Mouse (Mus musculus) heart, adult 11 months (tissue): ENCODE data around the gene Gdap1l1.
"Not testable (repeated sequence)": the region's sequence is repeated elsewhere in the genome, so short reads cannot be mapped to it uniquely, and the experiment has no call there.

ENCODE experiments used
- DNase-seq: peaks from one replicate; pipeline ENCODE4 v3.0.0; 2022

The Gdap1l1 gene

DNA sequence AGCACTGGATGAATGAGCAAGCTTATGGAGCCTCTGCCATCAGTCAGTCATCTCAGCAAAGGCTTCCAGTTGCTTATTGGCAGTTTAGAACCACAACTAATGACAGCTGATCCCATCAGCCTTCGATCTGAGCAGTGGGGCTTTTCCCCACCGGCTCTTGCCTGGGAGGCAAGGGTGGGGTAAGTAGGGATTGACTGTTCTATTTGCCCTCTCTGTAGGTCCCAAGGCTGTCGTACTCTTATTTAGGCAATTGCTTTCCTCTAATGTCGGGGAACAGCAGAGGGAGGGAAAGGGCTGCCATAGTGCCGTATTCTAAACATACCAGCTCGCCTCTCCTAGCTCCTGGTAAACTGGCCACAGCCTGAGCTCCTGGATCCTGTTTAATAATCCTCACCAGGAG is 13.7 kb upstream of the Gdap1l1 start, which contains the start of gene Oser1:
Gene Oser1, minus strand, starts transcription at position 101 of the 400 bp plus-strand sequence.
- peak; percentile 74 for DNase-seq

DNA sequence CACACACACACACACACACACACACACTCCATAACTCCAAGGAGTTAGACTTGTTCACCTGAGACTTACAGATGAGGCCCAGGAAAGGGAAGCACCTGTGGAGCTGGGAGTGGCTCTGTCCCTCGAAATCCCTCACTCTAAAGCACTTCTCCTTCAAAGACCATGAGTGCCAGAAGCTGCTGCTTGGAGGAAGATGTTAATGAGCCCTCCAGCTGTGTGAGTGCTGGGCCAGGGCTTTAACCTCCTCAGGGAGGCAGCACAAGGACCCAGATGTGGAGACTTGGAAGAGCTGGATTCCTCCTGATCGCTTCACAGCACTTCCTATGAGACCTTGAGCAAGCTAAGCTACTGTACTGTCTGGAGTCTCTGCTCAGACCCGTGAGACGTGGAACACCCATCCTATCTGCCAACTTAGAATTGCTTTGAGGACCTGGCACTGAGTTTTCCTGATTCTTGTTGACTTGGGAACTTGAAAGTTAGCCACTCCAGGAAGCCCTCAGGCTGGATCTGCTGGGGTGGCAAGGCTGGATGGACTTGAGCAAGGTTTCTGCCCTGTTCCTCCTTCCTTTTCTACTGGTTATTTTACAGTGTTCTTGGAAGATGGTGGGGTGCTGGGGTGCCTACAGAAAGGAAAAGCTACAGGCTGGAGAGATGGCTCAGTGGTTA is 9.8 kb upstream of the Gdap1l1 start:
- DNase-seq: peak; percentile 93

DNA sequence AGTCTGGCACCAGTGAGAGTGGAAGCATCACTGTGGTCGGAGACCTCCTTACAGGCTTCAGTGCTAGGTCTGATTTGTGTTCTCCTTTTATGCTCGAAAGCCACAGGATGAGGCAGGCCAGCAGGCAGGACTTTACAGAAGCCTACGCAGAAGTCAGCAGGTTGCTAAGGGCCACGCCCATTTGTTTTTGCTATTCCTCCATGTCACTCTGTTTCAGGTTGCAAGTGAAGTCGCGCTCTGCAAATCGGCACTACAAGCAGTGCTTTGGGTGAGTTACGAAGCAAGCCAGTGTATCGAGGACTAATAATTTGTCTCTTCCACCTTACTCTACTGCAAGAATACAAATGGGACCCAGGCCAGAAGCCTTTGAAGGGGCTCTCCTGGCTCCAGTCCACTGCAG is 7.0 kb upstream of the Gdap1l1 start:
- no peak for DNase-seq

DNA sequence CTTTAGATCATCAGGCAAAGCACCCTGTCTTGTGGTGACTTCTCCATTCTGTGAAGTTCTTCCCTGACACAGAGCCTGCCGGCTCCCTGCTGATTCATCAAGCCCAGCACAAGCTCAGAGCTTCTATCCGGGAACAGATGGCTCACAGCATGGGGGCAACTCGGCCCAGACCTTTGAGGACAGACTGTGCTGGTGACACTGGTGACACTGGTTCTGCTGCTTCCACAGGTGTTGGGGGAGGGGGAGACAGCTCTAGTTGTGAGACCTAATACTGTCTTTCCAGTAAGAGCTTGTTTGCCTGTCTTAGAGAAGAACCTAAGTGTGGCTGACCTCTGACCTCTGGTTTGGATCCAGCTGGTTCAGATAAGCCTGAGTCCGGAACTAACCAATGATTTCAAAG is 4.3 kb upstream of the Gdap1l1 start:
- DNase-seq: no peak

DNA sequence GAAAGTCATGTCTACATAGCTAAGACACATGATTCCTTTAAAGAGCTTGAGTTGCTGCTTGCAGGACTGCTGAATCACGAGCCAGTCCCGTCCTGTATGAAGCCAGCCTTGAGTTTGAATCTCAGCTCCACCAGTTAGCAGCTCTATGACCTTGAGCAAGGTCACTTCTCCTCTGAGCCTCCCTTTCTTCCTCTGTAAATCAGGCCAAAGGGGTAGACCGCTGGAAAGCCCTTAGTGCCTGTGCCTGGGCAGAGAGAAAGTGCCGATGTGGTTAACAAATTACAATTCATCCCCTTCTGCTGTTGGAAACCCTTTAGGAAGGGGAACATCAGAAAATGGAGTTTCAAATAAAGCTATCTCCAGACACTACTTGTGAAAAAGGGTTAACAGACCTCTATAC is 476 bp upstream of the Gdap1l1 start:
- DNase-seq: no peak

DNA sequence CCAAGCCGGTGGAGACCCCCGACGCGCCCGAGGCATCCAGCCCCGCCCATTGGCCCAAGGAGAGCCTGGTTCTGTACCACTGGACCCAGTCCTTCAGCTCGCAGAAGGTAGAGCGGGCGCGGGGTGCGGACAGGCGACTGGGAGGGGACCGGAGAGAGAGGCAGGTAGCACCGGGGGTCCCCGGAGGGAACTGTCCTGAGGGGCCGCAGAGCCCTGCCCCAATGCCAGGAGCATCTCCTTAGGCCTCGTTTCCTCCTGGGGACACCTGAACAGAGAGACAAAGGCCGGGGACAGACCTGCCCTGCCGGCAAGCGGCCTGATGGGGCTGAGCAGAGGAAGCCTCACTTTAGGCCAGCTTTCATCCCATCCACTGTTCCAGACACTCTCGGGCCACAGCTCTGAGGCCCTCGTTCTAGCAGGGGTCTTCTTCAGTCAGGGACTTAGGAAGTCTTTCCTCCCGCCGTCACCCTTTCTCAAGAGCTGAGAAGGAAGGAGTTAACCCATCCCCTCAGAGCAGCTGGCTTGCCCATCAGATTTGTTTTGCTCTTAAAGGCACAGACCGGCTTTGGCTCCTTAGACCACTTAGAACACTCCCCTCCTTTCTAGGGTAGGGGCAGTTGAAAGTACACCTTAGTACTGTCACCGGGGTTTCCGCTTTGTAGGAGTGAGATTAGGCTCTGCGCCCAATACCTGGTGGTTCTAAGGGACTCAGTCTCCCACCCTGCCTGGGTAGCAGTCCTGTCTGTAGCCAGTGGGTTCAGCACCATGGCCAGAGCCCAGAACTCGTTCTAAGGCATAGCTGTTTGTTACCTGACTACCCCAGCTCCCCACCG is 559 bp downstream of the Gdap1l1 start:
- no peak for DNase-seq

DNA sequence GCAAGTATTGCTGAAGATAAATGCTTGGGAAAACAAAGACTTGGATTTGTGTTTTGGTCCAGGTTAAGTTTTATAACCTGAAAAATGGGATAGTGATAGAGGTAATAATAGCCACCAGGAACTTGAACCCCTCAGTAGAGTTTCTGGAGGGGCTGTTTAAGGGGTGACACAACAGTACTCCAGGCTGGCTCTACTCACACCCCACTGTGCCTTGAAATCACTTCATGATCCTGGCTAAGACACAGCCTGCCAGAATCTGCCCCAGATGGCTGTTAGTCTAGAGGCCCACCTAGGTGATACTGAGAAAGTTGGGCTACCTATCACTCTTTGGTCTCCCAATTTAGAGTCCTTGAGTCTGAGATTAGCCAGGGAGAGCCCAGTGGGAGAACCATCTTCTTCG is 1.2 kb downstream of the Gdap1l1 start:
- DNase-seq: no peak

DNA sequence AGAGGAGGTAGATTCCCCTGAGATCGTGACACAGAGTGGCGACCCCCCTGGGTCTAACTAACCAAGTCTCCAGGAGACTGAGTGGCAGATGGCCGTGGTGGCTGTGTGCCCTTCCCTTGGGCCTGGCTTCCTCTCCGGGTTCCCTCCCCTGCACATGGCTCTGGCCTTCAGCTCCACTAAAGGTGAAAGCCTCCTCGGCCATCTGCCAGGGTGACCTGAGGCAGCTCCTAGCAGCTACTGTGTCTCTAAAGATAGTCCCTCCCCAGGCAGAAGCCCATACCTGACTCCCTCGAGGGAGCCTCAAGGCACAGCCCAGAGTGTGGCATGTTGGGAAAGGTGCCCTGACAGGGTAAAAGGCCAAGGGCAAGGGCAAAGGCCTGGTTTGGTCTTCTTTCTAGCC is 5.3 kb downstream of the Gdap1l1 start:
- DNase-seq: peak; percentile 97

DNA sequence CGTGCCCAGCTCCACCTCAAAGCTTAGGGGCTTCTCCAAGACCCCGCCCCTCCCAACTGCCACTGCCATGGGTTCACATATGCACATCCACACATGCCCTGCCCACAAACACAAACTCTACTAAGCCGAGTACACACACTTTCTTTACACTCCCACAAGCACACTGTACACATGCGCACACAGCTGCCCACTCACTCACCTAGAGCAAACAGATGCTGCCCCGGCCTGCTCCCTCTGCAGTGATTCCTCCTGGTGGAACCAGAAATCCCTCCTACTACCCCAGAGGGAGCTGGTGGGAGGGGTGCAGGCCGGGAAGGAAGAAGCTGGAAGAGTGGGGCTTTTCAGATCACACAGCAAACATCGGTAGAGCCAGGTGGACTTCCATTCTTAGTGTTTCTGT is 5.7 kb downstream of the Gdap1l1 start:
- DNase-seq: no peak

DNA sequence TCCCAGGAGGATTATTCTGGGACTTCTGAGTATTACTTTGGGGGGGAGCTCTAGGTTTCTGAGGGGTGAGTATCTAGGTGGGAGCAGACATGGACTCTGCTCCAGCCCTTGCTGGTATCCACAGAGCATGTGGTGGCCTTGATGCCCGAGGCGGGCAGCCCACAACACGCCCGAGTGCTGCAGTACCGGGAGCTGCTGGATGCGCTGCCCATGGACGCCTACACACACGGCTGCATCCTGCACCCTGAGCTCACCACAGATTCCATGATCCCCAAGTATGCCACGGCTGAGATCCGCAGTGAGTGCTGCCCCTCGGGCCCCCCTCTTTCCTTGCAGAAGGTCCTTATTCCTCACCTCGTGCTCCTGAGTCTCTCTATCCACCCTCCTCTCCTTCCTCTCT is 9.1 kb downstream of the Gdap1l1 start:
- DNase-seq: no peak

DNA sequence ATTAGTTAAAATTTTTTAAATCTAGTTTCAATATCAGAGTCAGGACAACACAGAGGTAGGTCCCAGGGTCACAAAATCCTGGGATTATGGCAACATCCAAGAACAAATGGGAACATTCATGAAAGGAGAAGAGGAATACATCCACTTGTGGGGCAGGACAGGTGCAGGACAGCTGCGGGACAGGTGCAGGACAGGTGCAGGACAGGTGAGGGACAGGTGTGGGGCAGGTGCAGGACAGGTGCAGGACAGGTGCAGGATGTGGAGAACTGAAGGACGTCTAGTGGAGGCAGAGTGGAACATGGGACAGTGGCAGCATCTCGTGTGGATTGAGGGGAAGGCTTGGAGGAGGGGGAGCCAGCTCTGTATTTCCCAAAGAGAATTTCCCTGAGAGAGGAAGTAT is 11.0 kb downstream of the Gdap1l1 start:
- DNase-seq: no peak

DNA sequence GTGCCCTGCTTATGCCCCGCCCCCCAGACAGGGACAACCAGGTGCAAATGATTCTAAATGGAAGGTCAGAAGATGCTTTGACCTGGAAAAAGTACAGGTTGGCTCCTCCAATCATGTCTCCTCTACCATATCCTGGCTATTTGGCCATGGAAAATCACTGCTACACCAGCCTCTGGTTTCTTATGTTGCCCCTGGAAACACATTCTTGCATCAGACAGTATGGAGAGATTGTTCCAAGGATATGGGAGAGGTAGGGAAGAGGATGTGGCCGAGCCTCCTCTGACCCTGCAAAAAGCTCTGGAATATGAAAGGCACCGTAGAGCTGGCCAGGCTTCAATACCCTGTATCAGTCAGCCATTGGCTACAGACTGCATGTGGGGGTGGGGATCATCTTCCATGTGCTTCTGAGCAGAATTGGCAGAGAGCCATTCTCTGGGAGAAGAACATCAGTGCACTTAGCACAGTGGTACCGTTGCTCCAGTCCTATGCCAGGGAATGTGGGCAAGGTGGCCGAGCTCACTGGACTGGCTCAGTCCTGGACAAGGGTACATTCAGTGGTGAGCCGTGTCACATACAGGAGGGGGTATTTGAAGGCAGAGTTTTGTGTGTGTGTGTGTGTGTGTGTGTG is 12.5 kb downstream of the Gdap1l1 start:
- peak; percentile 85 for DNase-seq

DNA sequence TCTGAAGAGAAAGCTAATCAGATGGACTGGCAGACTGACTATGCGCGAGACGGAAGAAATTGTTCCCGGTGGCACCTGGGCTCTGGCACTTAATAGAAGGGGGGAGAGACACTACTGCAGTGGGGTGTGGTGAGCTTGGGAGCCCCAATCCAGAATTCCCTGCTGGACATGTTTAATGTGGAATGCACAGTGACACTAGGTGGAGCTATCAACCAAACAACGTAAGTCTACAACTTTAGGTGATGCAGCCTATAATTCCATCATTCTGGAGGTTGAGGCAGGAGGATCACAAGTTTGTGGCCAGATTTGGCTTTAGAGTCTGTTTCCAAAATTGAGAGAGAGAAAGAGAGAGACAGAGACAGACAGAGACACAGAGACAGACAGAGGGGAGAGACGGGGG is 14.5 kb downstream of the Gdap1l1 start:
- DNase-seq: peak; percentile 81

DNA sequence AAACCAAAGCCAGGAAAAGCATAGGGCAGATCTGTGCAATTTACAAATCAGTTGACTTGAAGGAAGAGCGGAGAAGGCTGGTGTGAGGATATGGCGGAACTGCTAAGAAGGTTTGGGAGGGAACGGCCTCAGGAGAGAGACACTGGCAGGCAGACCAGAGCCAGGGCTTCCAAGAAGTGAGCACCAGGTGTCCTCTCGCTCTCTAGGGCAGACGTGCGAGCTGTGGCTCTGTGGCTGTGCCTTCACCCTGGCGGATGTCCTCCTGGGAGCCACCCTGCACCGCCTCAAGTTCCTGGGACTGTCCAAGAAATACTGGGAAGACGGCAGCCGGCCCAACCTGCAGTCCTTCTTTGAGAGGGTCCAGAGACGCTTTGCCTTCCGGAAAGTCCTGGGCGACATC is 15.1 kb downstream of the Gdap1l1 start:
- DNase-seq: peak; percentile 79

DNA sequence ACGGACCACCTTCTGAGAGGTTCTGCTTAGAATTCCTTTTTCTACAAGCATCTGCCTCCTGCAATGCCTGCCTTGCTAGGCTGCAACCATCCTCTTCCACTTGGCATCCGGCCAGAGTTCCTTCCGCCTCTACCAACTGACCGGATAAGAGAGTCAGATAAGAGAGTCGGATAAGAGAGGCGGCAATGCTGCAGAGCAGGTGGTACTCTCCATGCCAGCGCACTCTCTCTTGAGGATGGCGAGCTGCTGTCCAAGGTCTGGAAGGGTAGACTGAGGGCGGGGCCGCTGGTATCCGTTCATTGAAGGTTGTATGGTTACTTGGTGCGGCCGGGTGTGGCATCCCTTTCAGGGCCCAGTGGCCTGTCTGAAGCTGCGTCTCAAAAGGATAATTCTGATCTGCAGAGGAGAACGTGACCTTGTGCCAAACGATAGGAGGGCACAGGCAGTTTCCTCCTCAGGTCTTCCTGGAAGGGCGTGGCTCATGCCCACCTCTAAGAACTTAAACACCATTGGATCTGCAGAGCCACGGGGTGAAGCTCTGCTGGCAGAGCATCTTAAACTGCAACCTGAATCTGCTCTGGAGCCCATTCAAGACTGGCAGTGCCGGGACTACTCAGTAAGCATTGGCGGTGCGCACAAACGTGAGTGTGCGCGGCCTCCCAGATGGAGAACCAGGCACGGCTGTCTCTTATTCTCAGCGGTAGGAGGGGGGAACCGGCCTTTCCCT is 20.4 kb downstream of the Gdap1l1 start:
- DNase-seq: no peak

DNA sequence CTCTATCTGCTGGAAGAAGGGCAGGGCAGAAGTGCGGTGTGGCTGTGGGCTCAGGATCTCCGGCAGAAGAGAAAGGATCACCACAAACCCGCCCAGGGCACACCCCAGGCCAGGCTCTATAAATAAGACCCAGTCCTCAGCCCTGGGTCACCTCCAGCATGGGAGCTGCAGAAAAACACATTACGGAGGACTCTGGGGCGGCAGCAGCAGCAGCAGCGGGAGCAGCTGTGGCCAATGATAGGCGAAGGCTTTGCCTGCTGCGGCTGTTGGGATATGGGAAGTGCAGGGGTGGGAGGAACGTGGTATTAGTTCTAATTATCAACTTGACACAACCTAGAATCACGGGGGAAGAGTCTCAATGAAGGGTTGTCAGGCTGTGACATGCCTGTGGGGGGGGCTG is 21.1 kb downstream of the Gdap1l1 start:
- DNase-seq: peak; percentile 95

DNA sequence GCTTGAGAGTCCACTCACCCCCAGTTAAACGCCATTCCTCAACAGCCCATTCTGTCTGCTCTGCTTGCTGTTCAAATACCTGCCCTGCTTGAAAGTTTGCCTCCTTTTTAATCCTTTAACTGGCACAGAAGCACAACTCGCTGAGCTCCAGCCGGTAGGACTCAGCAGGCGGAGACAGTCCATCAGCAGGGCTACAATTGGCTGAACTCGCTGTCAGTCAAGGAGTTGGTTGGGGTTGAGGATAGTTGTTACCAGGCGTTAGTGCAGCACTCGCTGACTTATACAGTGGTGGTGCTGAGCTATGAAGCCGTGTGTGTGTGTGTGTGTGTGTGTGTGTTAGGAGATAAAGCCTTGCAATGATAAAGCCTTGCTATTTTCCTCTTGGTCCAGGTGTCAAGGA is 22.3 kb downstream of the Gdap1l1 start:
- peak; percentile 91 for DNase-seq

DNA sequence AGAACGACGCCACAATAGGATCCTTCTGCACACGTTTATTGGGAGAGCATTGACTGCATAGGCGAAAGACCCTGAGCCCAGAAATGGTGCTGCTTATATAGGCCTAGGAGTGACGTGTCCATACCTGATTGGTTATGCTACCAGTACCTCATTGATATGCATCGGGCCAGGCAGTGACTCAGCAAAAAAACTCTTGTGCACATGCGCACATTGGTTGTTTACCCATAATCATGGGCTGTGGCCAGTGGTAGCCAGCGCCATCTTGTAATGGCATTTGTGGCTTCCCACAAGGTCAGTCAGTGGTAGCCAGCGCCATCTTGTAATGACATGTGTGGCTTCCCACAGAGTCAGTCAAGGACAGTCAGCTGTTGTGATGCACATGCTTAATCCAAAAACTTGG is 23.0 kb downstream of the Gdap1l1 start:
- not testable (repeated sequence) for DNase-seq

DNA sequence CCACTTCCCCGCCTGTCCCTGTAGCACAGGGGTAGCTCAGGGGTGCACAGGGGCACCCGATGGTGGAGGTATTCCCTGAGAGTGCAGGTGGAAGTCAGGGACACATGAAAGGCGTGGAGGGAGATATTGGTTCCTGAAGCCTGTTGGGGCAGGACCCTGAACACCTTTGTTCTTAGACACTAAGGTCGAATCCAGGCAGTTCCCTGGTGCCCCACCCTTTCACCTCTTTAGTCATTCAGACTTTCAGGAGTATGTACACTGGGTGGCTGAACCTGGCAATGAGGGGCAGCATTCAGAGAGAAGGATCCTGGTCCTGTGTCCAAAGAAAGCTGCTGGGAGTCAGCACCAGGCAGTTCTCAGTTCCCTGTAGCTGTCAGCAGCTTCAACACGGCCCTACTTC is 24.1 kb downstream of the Gdap1l1 start:
- DNase-seq: no peak

DNA sequence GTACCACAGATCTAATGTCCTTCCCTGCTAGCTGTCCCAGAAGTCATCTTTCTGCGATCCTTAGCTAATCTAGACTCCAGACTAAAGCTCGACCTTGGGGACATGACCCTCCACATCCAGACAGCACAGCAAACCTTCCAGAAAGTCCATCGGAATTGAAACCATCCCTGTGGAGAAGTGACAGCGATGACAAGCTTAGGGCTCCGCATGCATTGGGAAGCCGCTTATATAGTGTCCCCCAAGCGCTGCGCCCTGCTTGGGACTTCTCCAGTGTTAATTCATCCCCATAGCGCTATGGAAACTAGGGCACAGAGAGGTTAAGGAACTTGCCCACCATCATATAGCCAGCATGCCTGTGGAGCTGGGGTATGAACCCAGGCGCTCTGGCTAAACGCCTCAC is 24.5 kb downstream of the Gdap1l1 start:
- DNase-seq: peak; percentile 91

DNA sequence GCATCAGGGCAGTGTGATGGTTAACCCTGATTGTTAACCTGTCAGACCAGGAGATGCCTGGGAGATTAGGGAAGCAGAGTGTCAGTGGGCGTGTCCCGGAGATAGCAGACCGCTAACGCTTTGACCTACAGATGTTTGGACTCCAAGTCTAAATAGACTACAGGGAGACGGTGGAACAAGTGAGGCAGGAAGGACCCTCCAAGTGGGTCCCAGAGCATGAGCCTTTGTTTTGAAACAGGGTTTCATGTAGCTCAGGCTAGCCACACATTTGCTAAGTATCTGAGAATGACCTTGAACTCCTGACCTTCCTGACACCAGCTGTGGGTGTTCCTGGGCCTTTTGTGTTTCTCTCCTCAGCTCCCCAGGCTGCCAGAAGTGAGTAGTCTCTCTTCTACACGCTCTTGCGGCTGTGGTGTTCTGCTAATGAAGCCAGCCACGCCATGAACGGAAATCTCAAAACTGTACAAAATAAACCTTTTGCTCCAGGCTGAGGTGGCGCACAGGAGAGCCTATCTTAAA is 25.0 kb downstream of the Gdap1l1 start:
- DNase-seq: no peak

DNA sequence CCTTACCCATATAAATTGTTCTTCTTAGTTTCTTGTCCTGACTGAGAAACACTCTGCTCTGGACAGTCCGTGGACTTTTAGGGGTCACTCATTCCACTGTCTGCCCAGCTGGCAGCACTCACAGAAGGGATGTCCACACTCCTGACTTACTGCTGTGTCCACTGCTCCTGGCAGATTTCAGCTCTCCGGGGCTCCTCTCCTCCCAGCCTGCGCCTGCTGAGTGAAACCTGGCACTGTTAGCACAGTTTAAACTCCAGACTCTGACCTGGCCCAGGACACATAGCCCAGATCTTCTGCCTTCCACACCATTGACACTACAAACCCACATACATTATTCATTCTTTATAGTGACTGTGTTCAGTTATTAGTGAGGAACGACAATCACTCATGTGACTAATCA is 25.7 kb downstream of the Gdap1l1 start:
- peak; percentile 92 for DNase-seq

DNA sequence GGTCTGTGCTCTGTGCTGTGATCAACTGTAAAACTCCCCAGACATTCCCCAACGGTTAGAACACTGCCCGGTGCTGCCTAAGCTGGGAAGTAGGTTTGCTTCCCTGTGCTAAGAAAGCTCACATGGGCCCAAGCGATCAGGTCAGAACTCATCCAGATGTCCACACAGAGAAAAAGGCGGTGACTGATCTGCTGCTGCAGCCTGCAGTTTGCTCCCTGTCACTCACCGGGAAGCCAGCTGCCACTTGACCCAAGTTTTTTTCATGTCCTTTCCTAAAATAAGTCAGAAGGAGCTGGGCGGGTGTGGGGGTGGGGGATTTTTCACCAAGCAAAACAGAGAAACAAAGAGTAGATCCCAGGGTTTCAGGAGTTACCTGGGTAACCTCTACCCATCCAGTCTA is 26.3 kb downstream of the Gdap1l1 start:
- peak; percentile 95 for DNase-seq
